Mouse (Mus musculus): ENCODE measurements around the gene Sowahc.

DNA sequence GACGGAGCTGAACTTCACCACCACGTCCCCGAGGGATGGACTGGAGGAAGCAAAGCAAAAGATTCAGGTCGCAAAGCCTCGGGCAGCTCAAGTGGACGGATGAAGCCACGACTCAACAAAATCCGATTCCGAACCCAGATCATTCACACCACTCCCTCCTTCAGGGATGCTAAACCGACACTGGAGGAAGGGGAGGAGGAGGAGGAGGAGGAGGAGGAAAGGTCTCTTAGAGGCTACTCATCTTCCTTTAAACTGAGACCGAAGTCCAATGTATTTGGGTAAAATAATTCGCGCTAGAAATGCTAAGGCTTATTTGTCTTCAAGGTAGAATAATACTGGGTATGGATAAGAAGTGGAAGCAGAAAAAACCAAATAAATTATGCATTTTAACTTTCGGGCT lies 1.5 kb downstream of the Sowahc start:
- TF ChIP-seq CTCF (IDR thresholded peaks at IDR 0.05; ENCODE audit: low read depth, low read length) (no peak), TAL1 (conservative IDR thresholded peaks at IDR 0.05; ENCODE audit: low read depth, low read length) (no peak), POLR2AphosphoS5 (IDR thresholded peaks at IDR 0.05; ENCODE audit: insufficient replicate concordance, low read depth, low read length) (no peak), GATA2 (IDR thresholded peaks at IDR 0.05; ENCODE audit: borderline replicate concordance, low read depth, low read length) (no peak), GATA1 (IDR thresholded peaks at IDR 0.05; ENCODE audit: borderline replicate concordance, low read length) (no peak)
